Mouse (Mus musculus) induced T-regulatory cell, adult 2 months (primary cell): ENCODE measurements around the gene Rbbp8nl.
"Not testable (repeated sequence)": the region's sequence is repeated elsewhere in the genome, so short reads cannot be mapped to it uniquely, and the experiment has no call there.

Source experiments
- DNase-seq: peaks from one replicate; pipeline ENCODE4 v3.0.0-alpha.2; 2012; ENCODE audit warnings: low read depth

Rbbp8nl gene

DNA sequence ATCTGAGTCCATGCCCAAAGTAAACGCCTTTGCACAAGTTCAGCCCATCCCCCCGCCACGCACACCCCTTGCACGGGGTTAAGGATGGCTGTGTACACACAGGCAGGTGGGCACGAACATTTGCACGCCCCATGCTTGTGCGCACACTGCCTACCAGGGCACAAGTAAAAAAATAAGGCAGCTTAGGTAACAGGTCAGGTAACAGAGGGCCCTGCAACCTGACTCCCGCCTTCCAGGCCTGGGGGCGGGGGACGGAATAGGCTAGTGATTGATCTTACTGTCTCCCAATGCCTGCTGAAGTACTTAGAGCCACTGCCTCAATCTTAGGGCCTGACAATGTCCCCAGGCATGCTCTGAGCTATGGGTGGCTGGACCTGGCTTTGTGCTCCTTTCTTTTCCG, 713 bp downstream of the Rbbp8nl start:
- no peak for DNase-seq

DNA sequence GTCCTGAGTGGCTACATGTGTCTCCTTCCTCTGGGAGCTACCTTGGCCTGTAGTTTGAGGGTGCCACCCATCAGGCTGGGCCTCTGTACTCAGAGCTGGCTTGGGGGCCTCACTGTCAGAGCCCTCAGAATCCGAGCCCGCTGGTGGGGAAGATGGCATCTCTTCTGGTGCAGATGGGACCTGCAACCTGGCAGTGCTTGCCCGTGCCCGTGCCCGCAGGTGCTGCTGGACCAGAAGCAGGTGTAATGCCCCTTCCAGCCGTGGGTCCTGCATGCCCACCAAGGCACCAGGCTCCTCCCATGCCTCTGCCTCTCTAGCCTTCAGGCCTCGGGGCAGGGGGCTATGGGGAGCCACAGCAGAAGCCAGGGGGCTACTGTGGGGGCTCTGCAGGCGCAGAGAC, 10.4 kb downstream of the Rbbp8nl start:
- DNase-seq = no peak

DNA sequence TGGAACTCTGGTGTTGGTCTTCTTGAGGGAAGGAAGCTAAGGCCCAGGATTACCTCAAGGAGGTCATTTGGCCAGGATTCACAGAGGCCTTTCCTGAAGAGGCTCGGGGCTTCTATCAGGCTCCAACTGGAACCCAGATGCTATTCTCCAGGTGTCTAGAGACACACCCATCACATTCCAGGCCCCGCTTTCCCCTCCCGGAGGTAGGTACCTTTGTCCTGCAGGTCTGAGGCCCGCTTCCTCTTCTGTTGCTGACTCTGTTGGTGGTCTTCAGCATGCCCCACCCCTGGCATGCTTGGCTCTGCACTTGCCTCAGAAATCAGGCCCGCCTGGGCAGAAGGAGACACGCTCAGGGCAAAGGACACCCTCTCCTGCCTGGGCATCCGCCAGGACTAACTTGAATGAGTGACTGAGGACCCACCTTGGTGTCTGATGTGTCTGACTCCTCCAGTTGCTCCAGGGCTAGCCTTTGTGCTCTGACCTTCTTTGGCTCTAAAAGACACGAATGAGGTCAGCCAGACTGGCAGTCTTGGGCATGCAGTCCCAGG, 11.8 kb downstream of the Rbbp8nl start:
- DNase-seq = no peak

DNA sequence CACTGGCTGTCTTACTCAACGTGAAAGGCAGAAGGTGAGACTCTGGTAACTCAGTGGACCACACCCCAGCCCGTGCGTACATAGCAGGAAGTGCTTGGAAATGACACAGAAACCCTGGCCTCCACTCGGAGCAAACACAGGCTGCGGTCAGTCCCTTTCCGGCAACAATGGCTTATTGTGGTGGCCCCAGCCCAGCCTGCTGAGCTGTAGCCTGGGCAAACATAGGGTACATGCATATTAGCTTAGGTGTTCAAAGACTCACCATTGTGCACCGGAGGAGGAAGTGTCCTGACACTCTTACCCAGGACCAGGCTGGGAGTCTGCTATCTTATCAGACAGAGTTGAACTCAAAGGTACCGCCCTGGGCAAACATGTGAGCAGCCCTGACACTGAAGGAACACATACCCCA, 12.8 kb downstream of the Rbbp8nl start:
- peak; percentile 91 for DNase-seq

DNA sequence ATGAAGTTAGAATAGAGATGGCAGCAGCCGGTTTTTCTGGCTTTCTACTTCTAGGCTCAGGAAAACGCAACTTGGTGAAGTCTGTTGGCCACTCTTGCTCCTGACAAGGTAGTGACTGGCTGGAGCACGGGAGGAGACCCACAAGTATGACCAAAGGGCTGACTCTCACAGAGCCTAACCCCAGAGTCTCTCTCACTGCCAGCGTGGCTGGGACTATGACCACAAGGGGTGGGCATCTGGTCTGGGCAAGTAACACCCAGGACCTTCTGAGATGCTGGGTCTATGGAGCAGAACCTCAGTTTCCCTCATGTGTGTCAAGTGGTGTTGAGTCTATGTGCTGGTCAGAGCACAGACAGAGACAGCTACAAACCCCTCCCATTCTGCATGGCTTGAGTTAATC, 13.3 kb downstream of the Rbbp8nl start:
- no peak for DNase-seq

DNA sequence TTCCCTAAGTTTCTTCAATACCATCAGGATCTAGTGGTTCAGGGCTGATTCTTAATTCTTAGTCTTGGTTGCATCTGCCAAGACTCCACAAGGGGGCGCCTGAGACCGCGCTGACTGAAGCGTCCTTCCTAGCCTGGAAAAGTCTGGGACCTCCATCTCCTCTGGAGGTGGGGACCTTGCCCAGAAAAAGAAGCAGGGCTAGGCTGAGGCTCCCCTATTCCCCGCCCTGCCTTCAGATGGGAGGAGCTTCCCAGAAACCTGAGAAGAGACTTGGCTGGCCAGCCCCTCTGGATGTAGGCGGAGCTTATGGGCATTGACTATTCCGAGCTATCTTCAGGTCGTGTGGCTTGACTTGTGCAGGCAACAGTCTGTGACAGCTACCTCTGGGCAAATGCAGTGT, 13.8 kb downstream of the Rbbp8nl start:
- peak; percentile 93 for DNase-seq

DNA sequence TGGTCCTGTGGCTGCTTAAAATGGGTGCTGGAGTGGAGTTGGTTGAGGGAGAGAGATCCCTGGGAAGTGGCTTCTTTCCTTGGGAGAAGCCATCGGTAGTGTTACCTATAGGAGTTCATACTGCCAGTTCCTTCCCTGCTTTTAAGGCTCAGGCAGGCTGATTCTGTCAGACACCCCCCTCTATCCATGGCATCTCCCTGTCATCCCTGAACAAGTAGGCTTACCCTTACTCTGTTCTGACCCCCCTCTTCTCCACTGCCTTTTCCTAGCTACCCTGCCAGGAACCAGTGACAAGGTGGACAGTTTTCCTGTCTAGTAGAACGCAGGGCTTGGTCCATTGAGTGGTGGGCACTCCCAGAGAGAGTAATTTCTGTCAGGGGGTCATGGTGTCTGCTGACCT, 15.2 kb downstream of the Rbbp8nl start:
- DNase-seq = no peak

DNA sequence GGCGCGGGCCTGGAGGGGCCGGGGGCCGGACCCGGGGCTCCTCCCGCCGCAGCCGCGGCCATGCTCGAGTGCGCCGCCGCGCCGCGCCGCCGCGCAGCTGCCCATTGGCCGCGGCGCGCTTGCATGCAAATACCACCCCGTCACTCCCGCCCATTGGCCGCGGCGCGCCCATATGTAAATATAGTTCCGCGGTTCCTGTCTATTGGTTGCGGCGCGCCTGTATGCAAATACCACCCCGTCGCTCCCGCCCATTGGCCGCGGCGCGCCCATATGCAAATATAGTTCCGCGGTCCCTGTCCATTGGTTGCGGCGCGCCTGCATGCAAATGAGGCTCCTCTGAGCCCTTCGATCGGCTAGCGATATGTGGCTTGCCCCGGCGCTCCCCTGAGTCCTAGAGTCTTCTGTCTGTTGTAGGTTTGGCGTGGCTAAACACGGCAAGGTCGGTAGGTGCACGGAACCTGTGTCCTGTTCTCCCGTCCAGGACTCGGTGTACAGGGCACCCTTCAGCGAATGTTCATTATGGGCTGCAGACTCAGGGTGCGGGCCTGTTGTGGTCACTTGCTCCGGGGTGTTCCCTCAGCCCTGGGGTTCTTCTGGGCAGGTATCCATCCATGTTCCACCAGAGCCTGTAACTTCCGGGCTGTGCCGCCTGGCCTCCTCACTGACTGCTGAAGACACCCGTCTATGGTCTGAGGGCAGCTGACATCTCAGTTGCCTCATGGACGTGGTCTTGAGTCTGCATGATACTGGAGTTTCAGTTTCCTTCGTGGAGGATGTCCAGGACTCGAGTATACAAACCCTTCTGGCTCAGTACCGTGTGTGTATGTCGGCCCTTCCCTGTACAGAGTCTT, 16.1 kb downstream of the Rbbp8nl start, which contains the start of gene Cables2:
TSS of gene Cables2 (minus strand) at position 103 of the 851 bp plus-strand sequence.
- DNase-seq = peak; percentile 97

DNA sequence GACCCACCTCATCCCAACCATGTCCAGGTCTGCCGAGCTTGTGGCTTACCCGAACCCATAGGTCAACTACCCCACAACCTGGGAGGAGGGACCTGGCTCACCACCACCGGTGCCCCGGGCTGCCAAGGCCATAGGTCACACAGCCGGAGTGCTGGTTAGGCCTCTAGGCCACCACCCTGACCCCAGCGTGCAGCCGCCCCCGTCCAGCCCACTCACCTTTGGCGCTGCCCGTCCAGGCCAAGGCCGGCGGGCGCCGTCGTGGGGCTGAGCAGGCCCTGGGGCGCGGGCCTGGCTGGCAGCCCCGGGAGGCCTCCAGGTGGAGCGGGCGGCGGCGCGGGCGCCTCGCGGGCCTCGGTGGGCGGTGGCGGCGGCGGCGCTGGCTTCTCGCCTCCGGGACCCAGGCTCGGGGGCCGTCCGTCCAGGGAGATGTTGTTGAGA, 16.8 kb downstream of the Rbbp8nl start:
- no peak for DNase-seq

DNA sequence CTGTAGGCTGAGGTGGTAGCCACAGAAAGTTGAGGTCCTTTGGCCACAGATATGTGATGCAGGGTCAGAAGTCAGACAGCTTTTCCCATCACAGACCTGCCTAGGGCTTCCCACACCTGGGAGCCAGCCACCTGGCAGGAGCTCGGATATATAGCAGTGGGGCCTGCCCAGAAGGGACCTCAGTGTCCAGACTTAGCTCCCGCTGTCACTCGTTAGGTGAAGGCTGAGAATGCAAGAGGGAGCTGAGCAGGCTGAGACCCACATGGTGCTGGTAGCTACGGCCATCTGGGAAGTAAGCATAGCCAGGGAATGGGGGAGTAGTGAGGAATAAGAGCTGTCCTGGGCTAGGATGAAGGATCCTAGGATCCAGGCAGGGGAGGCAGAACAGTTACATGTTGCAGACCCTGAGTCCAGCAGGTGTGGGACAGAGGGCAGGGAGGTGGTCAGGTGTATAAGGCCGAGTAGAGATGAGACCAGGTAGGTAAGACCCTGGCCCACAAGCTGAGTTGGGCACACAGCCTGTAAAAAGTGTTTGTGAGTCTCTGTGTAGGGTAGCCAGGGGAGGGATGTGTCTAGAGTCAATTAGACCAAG, 17.8 kb downstream of the Rbbp8nl start:
- DNase-seq = no peak

DNA sequence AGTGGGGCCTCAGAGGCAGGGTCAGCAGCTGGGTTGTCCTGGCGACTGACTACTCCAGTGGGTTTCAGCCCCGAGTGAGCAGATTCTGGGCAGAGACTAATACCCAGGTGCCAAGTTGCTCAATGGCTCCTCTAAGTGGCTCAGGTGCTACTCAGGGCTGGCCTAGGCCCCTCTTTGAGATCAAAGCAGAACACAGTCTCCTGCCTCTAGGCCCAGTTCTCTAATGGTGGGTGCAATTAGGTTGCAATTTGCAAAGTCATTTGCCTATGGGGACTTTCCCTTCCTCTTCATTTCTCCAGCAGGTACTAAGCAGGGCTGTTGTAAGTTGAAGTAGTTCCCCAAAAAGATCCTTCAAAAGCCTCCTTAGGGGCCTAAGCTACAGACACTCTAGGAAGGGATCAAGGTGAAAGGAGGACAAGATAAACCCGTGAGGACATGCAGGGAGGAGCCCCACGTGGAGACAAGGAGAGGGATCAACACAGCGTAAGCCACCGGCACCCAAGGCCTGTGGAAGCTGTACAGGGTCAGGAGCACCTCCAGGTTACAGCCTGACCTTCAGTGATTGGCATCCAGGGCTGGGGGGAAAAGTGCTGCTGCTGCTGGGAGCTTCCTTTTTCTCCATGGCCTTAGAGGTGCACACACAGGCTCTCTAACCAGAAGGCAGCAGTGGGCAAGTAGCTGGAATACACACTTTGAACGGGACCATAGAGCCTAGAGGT, 19.0 kb downstream of the Rbbp8nl start:
- no peak for DNase-seq

DNA sequence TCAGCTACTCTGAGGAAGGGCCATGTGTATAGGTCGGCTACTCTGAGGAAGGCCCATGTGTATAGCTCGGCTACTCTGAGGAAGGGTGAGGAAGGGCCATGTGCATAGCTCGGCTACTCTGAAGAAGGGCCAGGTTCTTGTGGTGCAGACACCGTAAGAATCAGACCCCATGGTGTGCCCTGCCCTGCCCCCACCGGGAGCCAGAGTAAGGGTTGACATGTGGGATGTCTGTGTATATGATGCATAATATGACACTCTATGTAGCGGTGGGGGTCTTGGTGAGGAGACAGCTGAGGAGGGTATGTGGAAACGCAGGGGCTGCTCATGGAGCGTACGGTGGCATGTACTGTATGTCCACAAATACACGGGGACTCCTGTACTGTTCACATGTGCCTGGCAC, 20.4 kb downstream of the Rbbp8nl start:
- DNase-seq = no peak

DNA sequence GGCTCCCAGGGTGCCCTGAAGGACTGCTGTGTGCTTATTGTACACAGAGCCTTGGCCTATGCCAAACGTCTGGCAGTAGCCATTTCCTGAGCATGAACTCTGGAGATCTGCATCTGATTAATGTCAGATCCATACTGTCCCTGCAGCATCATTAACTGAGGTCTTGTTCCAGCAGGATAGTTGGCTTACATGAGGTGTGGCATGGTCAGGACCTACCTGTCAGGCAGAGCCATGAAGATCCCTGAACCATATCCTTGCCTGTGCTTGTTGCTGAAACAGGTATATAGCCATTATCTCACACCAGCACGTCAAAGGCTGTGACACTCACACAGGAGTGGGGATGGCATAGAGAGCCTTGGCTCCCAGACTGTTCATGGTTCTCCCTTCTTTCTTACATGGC, 21.7 kb downstream of the Rbbp8nl start:
- no peak for DNase-seq

DNA sequence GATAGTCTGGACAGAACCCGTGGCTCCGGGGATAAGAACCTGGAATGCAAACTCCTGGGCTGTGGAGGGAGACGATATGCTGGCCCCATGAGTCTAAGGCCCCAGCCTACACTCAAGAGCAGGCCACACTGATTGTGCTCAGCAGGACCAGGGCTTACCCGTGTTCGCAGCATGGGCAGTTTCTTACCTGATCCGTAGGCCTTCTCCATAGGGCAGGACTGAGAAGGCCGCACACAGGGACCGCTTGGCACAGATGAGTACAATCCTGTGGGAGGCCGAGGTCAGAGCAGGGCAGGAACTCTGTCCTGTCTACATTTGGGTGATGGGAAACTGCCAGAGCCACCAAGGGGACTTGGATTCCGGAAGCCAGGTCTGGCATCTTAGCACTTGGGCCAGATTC, 26.8 kb downstream of the Rbbp8nl start:
- DNase-seq = no peak

DNA sequence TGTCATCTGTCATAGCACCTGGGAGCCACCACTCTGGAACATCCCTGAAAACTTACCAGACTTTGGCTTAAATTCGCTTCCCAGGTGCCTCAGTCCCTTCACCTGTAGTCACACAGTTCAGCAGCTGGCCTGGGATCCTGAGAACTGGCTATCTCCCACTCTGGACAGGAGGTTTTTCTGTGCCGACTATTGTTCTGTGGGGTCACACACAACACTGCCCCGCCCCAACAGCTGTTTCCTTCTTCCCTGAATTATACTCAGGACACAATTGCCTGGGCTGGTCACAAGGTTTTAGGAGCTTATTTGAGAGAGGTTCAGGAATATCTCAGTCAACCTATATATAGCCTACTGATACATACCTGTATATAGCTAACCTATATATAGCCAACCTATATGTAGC, 27.2 kb downstream of the Rbbp8nl start:
- no peak for DNase-seq

DNA sequence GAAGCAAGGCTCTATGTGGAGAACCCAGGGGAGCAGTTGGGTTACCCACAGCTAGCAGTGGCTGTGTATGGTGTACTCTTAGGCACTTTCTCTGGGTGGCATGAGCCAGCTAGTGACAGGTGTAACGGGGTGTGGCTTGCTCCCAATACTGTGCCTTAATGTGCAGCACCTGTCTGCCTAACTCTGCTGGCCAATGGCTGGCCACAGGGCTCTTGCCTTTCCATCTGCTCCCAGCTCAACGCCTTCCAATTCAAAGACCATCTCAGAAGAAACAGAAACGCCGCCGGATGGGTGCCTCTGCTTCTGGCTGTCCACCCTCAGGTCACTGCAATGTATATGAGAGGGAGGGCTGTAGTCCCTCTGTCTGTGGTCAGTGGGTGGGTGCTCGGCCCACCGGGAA, 27.8 kb downstream of the Rbbp8nl start:
- no peak for DNase-seq

DNA sequence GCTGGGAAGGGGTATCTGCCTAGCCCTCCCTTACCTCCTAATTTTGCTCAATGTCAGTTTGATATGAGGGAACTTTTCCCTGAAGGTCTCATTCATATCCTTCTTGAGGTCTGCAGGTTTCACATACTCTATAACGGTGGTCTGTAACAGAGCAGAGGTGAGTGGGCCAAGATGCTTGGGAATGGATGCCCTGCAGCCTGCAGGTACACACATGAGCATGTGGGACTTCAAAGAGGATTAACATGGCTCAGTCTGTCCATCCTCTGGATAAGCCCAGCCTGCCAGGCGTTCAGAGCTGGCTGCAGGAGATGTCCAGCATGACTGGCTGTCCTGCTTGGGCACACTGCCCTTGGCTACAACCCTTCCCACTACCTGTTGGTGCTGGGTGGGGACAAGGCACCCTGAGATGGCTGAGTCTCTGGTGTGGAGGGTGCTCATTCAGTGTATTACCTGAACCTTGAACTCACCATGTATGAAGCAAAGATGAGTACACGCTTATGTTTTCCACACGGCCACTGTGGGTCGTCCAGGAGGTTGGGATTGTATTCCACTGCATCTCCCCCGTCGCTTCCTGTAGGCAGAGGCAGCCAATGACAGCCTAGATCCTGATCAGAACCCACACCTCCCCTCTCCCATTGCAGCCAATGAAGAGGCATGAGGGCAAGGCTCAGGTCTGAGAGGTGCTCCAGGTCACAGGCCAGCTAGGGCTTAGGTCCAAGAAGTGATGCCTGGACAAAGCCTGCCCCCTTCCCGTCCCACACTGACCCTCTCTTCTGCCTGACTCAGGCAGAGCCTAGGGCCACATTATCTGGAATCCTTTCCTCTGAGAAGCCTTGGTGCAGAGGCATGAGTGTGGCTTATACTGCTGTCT, 28.8 kb downstream of the Rbbp8nl start:
- DNase-seq = no peak

DNA sequence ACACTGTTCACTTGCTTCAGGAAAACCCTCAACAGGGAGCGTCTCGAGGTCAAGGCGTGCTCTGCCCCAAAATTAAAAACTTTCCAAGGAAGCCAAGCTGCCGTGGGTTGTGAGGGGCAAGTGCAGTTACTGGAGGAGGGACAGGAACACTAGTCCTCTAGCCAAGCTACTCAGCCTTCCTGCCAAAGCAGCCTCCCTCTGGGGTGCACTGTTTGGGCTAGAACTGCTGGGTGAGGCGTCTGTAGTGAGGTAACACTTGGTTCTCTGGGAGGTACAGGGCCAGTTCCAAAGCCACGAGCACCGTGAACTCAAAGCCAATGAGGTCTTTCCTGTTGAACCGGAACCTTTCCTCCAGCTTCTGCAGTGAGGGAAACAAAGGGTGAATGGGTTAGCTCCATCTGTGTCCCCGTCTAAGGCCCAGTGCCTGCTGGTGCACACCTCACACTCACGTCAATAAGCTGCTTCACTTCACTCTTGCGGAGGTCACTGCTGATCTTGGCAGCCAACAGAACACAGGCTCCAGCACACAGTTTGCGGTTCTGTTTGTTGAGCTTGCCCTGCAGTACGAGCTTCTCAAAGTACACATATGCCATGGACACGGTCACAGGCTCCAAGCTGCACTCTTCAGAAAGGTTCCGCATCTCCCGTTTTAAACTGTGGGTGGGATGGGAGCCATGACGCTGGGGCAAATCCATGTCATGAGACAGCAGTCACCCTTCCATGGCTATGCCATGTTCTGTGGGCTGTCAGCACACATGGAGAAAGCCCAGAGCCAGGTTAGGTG, 29.7 kb downstream of the Rbbp8nl start:
- DNase-seq = not testable (repeated sequence)

DNA sequence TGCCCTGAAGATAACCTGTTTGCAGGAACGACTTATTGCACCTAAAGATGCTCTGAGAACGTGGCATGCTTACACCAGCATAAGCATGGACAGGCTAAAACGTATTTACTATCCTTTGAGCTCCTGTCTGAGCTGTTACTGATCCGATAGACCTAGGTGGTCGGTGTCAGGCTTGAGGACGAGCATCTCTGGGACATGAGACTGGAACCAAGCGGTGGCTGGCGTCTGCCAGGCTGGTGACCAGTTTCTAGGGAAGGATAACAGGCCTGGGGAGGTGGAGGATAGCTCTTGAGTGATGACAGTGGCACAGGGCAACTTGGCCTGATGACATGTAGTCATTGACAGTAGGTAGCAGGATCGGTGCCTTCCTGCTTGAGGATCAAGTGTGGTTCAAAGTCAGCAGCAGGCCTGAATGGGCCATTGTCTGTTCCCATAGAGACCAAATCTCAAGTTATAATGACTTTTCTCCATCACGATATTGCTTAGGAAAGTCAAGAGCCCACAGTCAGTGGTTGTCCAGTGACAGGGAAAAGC, 30.7 kb downstream of the Rbbp8nl start:
- DNase-seq = not testable (repeated sequence)
